Mouse (Mus musculus) Patski (cell line): ENCODE data around the gene Vstm2a. TPM values are rescaled to one million over a fixed set of nuclear protein-coding genes. Genes with fewer than 3 reads are reported as not detected.

Source experiments
- ATAC-seq: fragments of 100-300 bp; one replicate; pipeline ENCODE4 v1.8.0; 2021
- CTCF ChIA-PET: fragments of 350-600 bp; sonication (Branson Sonifier 250); formaldehyde crosslinking; loops from one replicate; lab custom pipeline; 2022; ENCODE audit warnings: inconsistent platforms; lab: Charles Lee
- POLR2A ChIA-PET: fragments of 350-600 bp; sonication (Branson Sonifier 250); formaldehyde crosslinking; loops from one replicate; lab custom pipeline; 2022; ENCODE audit warnings: antibody characterized with exemption, inconsistent platforms; lab: Charles Lee
- DNase-seq: peaks from one replicate; pipeline ENCODE4 v3.0.0-alpha.2; 2011; ENCODE audit warnings: low read depth, low spot score
- H3K27me3 ChIP-seq: fragments of 371-371 bp; one replicate; pipeline ENCODE4 v1.5.1; 2021
- CTCF ChIP-seq: fragments of 100-300 bp; IDR thresholded peaks from one replicate; pipeline ENCODE4 v1.5.1; 2021
- in situ Hi-C: fragments of 300-500 bp; cut with MboI; formaldehyde crosslinking; loops from 3 replicates; pipeline ENCODE4 v1.11.1; 2018; ENCODE audit warnings: low pct_unique_long_range_greater_than_20kb, mixed read lengths
- polyA plus RNA-seq: library from polyadenylated mRNA; unstranded; gene quantifications from one replicate; pipeline ENCODE4 v1.2.3, GENCODE M21; 2021

Gene Vstm2a
- polyA plus RNA-seq, 1 experiment from 2014 or later: not detected

DNA sequence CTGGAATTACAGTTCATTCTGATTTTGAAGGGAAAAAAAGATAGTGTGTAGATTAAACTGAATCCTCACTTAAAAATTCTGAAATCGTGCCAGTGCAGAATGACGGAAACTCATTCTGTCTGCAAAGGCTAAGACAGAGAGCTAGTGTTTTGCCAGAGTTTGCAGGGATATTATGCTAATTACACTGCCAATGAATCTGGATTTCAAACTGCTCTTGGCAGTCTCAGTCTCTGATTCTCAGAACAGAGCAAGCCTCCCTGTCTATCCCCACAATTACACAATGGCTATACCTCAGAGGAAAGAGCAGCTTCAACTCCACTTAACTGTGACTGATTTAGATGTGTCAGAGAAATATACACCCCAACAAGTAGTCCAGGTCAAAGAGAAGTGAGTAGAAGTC is 43.2 kb downstream of the Vstm2a start:
- DNase-seq (no peak), ATAC-seq (no peak)
- in situ Hi-C loops: no loop called here
- ChIA-PET POLR2A (no interaction called here), CTCF (no interaction called here)
- no peak for TF ChIP-seq CTCF
- peaks cover 15% of the 10 kb centered on the region for H3K27me3 ChIP-seq

- ChIA-PET POLR2A (no interaction called here), CTCF (no interaction called here)
- TF ChIP-seq CTCF: no peak
- ATAC-seq (no peak), DNase-seq (no peak)
- in situ Hi-C loops: no loop called here
- H3K27me3 ChIP-seq: peaks cover 34% of the 10 kb centered on the region
Observed at GRCm38 (mm10) chr11:16315097-16315496, 57.6 kb downstream of the Vstm2a start.

- no peak for TF ChIP-seq CTCF
- CTCF ChIA-PET: no interaction called here
- POLR2A ChIA-PET: interaction anchor here (0.7 kb wide), 1 partner anchor 75 kb away, joined by 3 read pairs; no protein-coding TSS in a partner anchor
- in situ Hi-C loops: no loop called here
- peaks cover 42% of the 10 kb centered on the region for H3K27me3 ChIP-seq
- no peak for ATAC-seq
- DNase-seq: no peak
Observed at GRCm38 (mm10) chr11:16345179-16345578, 87.7 kb downstream of the Vstm2a start.

DNA sequence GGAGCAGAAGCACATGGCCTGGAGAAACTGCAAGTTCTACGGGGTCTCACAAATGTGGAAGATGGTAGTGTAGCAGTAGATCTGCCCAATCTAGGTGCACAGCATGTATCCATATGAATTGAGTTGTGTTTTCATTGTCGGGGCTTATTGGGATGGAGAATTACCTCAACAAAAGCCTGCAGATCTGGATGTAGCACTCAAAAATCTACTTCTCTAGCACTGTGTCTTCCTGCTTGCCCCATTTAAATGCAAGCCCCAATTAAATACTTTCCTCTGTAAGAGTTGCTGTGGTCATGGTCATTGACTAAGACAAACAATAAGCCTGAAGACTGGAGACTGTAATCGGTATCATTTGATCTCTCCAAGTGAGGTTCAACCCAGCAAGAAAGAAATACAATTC is 88.2 kb downstream of the Vstm2a start:
- no peak for ATAC-seq
- no peak for DNase-seq
- no peak for TF ChIP-seq CTCF
- H3K27me3 ChIP-seq: peaks cover 42% of the 10 kb centered on the region
- in situ Hi-C loops: no loop called here
- ChIA-PET POLR2A (no interaction called here), CTCF (no interaction called here)

DNA sequence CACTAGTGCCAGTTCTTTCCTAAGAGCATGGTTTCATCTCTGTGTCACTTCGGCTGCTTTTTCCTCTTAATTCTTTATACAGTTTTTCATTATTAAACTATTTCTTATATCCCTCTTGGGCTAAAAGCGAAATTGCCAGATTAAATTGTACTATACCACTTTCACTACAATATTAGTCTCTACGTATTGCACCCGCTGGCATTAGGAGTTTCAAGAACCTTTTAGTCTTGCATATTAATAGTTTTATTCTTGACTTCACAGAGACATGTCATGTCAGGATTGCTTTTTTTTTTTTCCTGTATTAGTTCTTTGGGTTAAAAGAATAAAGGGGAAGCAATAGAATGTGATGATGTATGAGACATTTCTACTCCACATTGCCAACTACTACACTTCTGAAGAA is 94.4 kb downstream of the Vstm2a start:
- CTCF ChIA-PET: no interaction called here
- H3K27me3 ChIP-seq: peaks cover 19% of the 10 kb centered on the region
- TF ChIP-seq CTCF: no peak
- DNase-seq (no peak), ATAC-seq (no peak)
- in situ Hi-C loops: no loop called here
- POLR2A ChIA-PET: no interaction called here

GRCm38 (mm10) chr11:16354356-16354755 is 96.8 kb downstream of the Vstm2a start:
- CTCF ChIA-PET: no interaction called here

DNA sequence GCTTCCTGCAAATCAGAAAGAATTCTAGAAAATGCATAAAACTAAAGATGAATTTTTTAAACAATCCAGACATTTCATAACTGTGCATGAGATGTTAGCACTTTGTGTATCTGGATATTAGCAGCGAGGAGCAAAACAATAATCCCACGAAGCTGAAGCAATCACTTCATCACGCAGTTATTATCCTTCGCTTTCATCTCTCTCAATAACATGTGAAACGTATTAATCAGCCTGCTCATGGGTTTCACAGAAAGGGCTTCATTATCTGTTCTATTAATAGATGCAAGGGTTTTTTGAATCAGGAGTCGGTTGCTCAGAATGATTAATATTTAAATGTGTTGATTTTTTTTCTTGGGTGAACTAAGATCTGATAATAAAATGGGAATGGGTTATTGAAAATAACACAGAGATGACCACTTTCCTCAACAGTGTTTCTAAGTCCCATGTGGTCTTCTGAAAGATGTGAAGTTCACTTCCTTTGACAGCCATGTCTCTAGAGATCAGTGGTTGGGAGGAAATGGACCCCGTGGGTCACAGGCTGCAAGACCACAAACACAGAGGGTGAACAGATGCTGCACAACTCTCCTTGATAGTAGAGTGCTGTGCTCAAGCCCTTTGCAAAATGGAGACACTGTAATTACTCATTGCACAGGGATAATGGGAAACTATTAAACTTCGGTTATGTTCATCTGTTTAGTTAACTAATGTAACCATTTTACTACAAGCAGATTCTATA is 109.5 kb downstream of the Vstm2a start:
- ChIA-PET POLR2A (no interaction called here), CTCF (no interaction called here)
- ATAC-seq: no peak
- in situ Hi-C loops: no loop called here
- peaks cover 22% of the 10 kb centered on the region for H3K27me3 ChIP-seq
- no peak for TF ChIP-seq CTCF
- no peak for DNase-seq

More at GRCm38 (mm10) chr11:16354356-16354755, 96.8 kb downstream of the Vstm2a start:
- no peak for DNase-seq
- POLR2A ChIA-PET: no interaction called here
- no peak for TF ChIP-seq CTCF
- ATAC-seq: no peak
- peaks cover 17% of the 10 kb centered on the region for H3K27me3 ChIP-seq
- in situ Hi-C loops: no loop called here

DNA sequence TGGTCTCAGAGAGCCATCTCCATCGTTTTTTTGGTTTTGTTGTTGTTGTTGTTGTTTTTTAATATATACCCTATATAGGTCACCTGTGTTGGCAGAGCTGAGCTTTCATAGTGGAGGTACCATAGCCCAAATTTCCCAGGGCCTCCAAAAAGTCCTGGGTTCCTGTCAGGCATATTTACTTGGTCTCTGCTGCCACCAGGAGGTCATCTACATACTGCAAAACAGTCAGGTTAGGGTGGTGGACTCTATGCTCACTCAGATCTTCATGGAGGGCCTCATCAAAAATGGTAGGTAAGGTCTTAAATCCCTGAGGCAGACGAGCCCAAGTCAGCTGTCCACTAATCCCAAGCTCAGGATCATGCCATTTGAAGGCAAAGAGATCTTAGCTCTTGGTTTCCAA is 146.1 kb downstream of the Vstm2a start:
- peaks cover 31% of the 10 kb centered on the region for H3K27me3 ChIP-seq
- POLR2A ChIA-PET: no interaction called here
- TF ChIP-seq CTCF: peak; percentile 41
- ATAC-seq (no peak), DNase-seq (no peak)
- CTCF ChIA-PET: interaction anchor here (1.5 to 1.7 kb wide), 2 partner anchors 8 to 9 kb away, joined by 3 to 6 read pairs; no protein-coding TSS in a partner anchor
- in situ Hi-C loops: no loop called here

GRCm38 (mm10) chr11:16411736-16412135 is 154.2 kb downstream of the Vstm2a start:
- in situ Hi-C loops: loop anchor here (10.0 kb wide), 1 partner anchor 147 kb away; no protein-coding TSS in a partner anchor
- no peak for ATAC-seq
- POLR2A ChIA-PET: no interaction called here

DNA sequence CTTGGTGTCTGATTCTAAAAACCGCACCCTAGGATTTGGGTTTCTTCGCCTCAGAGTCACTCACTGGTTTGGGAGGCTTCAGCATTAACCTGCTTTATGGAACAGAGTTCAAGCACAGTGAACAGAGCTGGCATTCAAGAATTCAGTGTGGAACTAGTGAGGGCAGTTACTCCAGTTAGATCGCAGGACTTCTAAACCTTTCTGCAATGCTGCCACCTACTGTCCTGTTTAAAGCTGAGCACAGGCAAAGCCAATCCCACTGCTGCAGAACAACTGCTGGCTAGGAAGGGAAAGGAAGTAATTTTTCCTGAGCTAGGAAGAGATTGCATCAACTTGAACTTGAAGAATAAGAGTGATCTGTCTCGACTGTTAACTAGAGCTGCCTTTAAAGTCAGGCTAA is 155.1 kb downstream of the Vstm2a start:
- ATAC-seq (peak; percentile 95), DNase-seq (no peak)
- CTCF ChIA-PET: interaction anchor here (1.7 to 1.8 kb wide), 2 partner anchors 9 to 11 kb away, joined by 6 to 11 read pairs; no protein-coding TSS in a partner anchor
- in situ Hi-C loops: loop anchor here (10.0 kb wide), 1 partner anchor 148 kb away; no protein-coding TSS in a partner anchor
- peaks cover 57% of the 10 kb centered on the region for H3K27me3 ChIP-seq
- peak; percentile 82 for TF ChIP-seq CTCF
- POLR2A ChIA-PET: no interaction called here

More at GRCm38 (mm10) chr11:16411736-16412135, 154.2 kb downstream of the Vstm2a start:
- no peak for TF ChIP-seq CTCF
- peaks cover 59% of the 10 kb centered on the region for H3K27me3 ChIP-seq
- no peak for DNase-seq
- CTCF ChIA-PET: interaction anchor here (0.6 to 1.8 kb wide), 3 partner anchors 9 to 12 kb away, joined by 3 to 11 read pairs (median 6); no protein-coding TSS in a partner anchor

GRCm38 (mm10) chr11:16413077-16413644 is 155.6 kb downstream of the Vstm2a start:
- peaks cover 52% of the 10 kb centered on the region for H3K27me3 ChIP-seq
- ATAC-seq (no peak), DNase-seq (no peak)
- ChIA-PET CTCF (interaction anchor here (1.7 to 1.8 kb wide), 2 partner anchors 10 kb away, joined by 6 to 11 read pairs; no protein-coding TSS in a partner anchor), POLR2A (no interaction called here)
- TF ChIP-seq CTCF: peak; percentile 7
- in situ Hi-C loops: loop anchor here (10.0 kb wide), 1 partner anchor 148 kb away; no protein-coding TSS in a partner anchor
